ENCODE assay signal across 24 mouse cellular contexts in genomic region chr9:6776671-6777070, GRCm38 (mm10).
"Had no signal": no experiment of that assay in that cellular context is flagged by ENCODE, and none has a peak within 500 bp of the region (broad histone marks: within the 10 kb centered on the region; RNA-seq: fewer than 3 reads in every experiment).

No protein-coding gene starts in this region.

- H3K4me1 ChIP-seq: limb, embryonic 12.5 days; limb, embryonic 15.5 days; midbrain, embryonic 12.5 days; midbrain, embryonic 15.5 days; neural tube, embryonic 12.5 days; neural tube, embryonic 15.5 days had no signal

- H3K9me3 ChIP-seq: limb, embryonic 15.5 days; midbrain, embryonic 12.5 days; midbrain, embryonic 15.5 days; neural tube, embryonic 12.5 days; neural tube, embryonic 15.5 days had no signal

- H3K27ac ChIP-seq: layer of hippocampus, adult 2 months; left cerebral cortex, adult 2 months; limb, embryonic 12.5 days; limb, embryonic 15.5 days; liver, embryonic 14.5 days; macrophage; midbrain, embryonic 12.5 days; midbrain, embryonic 15.5 days; neural tube, embryonic 12.5 days; neural tube, embryonic 15.5 days; stomach, postnatal 0 days had no signal

- ATAC-seq: liver, postnatal 0 days; lung, postnatal 0 days; midbrain, embryonic 15.5 days had no signal

- DNase-seq: kidney, postnatal 14 days; layer of hippocampus, postnatal 36 days; left cerebral cortex, postnatal 4 days; liver, postnatal 0 days; lung, embryonic 14.5 days; right cerebral cortex, adult 18-20 months; right cerebral cortex, postnatal 14 days; right cerebral cortex, postnatal 4 days; thymus, adult 2 months; thymus, postnatal 14 days; thymus, postnatal 4 days had no signal

- H3K27me3 ChIP-seq: limb, embryonic 12.5 days; limb, embryonic 15.5 days; midbrain, embryonic 12.5 days; midbrain, embryonic 15.5 days; neural tube, embryonic 12.5 days; neural tube, embryonic 15.5 days had no signal

- H3K4me2 ChIP-seq: limb, embryonic 12.5 days; limb, embryonic 15.5 days; liver, embryonic 11.5 days; lung, embryonic 14.5 days; midbrain, embryonic 12.5 days; midbrain, embryonic 15.5 days; neural tube, embryonic 12.5 days; neural tube, embryonic 15.5 days had no signal

- H3K9ac ChIP-seq: limb, embryonic 12.5 days; limb, embryonic 15.5 days; liver, embryonic 14.5 days; liver, postnatal 0 days; lung, embryonic 14.5 days; midbrain, embryonic 12.5 days; midbrain, embryonic 15.5 days; neural tube, embryonic 12.5 days; neural tube, embryonic 15.5 days had no signal

- H3K4me3 ChIP-seq: layer of hippocampus, adult 2 months; left cerebral cortex, adult 2 months; limb, embryonic 12.5 days; limb, embryonic 15.5 days; midbrain, embryonic 12.5 days; midbrain, embryonic 15.5 days; neural tube, embryonic 12.5 days; neural tube, embryonic 15.5 days had no signal

- H3K36me3 ChIP-seq: limb, embryonic 12.5 days; limb, embryonic 15.5 days; midbrain, embryonic 12.5 days; midbrain, embryonic 15.5 days; neural tube, embryonic 12.5 days; neural tube, embryonic 15.5 days had no signal
